Mouse (Mus musculus) heart, embryonic 14.5 days (tissue): Measurements from ENCODE around the gene Gal3st1. TPM values are rescaled to one million over a fixed set of nuclear protein-coding genes. Genes with fewer than 3 reads are reported as not detected.

Experiments
- ATAC-seq: fragments of 200-750 bp; cut with Nextera tagmentation; 2 replicates; pipeline ENCODE4 v1.8.0; 2017; ENCODE audit warnings: low read depth, moderate TSS enrichment; ENCODE audit not compliant: insufficient number of reproducible peaks, insufficient read depth, low FRiP score
- H3K27ac ChIP-seq, 2 experiments: fragments of 200-500 bp in 1 of 2; fragments of 300-500 bp in 1 of 2; sonication (generic) in 1 of 2; replicated peaks in 1 of 2; 2 replicates each; pipeline ENCODE4 v1.5.1; 2012 to 2014; ENCODE audit warnings: low read depth in 2 of 2, low read length in 2 of 2, control low read depth in 1 of 2, mild to moderate bottlenecking in 1 of 2, mixed read lengths in 1 of 2; ENCODE audit not compliant: control insufficient read depth in 1 of 2, insufficient read depth in 1 of 2
- H3K27me3 ChIP-seq: fragments of 300-500 bp; sonication (generic); 2 replicates; pipeline ENCODE4 v1.6.1; 2014; ENCODE audit warnings: mild to moderate bottlenecking, low read length, control low read depth; ENCODE audit not compliant: control insufficient read depth, insufficient read depth
- H3K36me3 ChIP-seq: fragments of 300-500 bp; sonication (generic); 2 replicates; pipeline ENCODE4 v1.6.1; 2014; ENCODE audit warnings: mild to moderate bottlenecking, control low read depth, low read length, mixed read lengths; ENCODE audit not compliant: control insufficient read depth, insufficient read depth
- H3K4me1 ChIP-seq, 2 experiments: fragments of 200-500 bp in 1 of 2; fragments of 300-500 bp in 1 of 2; sonication (generic) in 1 of 2; 2 replicates each; pipeline ENCODE4 v1.6.1; 2012 to 2014; ENCODE audit warnings: low read length in 2 of 2, control low read depth in 1 of 2, mixed read lengths in 1 of 2; ENCODE audit not compliant: control insufficient read depth in 2 of 2, insufficient read depth in 2 of 2
- H3K4me2 ChIP-seq: fragments of 300-500 bp; sonication (generic); 2 replicates; pipeline ENCODE4 v1.6.1; 2014; ENCODE audit warnings: mild to moderate bottlenecking, low read length
- H3K4me3 ChIP-seq, 2 experiments: fragments of 200-500 bp in 1 of 2; fragments of 300-500 bp in 1 of 2; sonication (generic) in 1 of 2; 2 replicates each; pipeline ENCODE4 v1.5.1; 2012 to 2014; ENCODE audit warnings: low read length in 2 of 2, mild to moderate bottlenecking in 2 of 2, control low read depth in 1 of 2, low read depth in 1 of 2, moderate library complexity in 1 of 2; ENCODE audit not compliant: control insufficient read depth in 1 of 2, insufficient read depth in 1 of 2
- H3K9ac ChIP-seq: fragments of 300-500 bp; sonication (generic); 2 replicates; pipeline ENCODE4 v1.6.1; 2014; ENCODE audit warnings: mild to moderate bottlenecking, low read length
- H3K9me3 ChIP-seq: fragments of 300-500 bp; sonication (generic); 2 replicates; pipeline ENCODE4 v1.6.1; 2016; ENCODE audit warnings: low read length, control low read depth; ENCODE audit not compliant: control insufficient read depth
- WGBS: fragments of 180-500 bp; shearing (Covaris S2); extraction: QIAGEN DNeasy Blood & Tissue Kit; methylation state at CpG from one replicate; pipeline ENCODE4 v1.1.7; 2014; 5-methylcytosine and 5-hydroxymethylcytosine counted together
- polyA plus RNA-seq: library from polyadenylated mRNA; unstranded; fragments of >200 nt; fragmentation: Nextera tagmentation; extraction: Ambion mirVana; gene quantifications from 2 replicates; pipeline ENCODE4 v1.2.1, GENCODE M21; 2014

The Gal3st1 gene
- polyA plus RNA-seq, 1 experiment from 2014 or later, result not detected

DNA sequence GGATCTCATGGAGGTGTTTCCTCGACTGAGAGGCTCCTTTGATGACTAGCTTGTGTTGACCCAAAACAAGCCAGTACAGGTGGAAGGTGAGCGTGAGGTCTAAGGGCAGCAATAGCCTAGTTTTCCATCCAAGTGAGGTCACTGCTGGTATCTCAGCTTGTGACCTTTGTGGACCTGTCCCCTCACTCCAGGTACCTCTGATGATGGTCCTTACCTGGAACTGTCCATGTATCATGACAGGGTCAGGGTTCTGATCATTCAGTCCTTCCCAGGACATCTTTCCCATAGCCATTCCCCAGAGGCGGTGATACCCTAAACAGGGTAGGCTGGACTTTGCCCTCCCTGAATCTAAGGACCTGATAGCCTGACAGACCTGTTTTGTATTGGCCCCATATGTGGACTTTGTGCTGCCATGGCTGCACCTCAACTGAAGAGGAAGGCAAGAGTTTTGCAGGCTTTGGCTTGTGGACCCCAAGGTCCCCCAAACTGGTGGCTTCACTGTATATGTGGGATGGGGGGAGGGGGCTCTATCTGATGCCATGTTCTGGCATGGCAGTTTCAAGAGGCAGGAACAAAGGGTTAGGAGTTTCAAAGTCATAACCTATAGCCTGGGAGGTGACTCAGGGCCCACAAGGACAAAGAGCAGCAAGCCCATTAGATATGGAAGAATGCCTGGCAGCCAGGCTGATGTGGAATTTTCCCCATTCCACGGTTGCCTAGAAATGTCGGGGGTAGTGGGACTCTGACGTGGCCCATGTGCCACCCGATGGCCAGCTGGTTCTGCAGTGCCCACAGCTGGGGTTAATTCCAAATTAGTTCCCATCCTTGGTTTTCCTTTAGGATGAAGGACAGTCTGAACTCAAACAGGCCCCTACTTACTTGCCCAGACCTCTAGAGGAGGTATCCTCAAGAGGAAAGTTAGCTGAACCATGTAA, 894 bp upstream of the Gal3st1 start:
- no peak overlapping the region for H3K27ac ChIP-seq
- peaks cover 9% of the 10 kb centered on the region for H3K27me3 ChIP-seq
- H3K4me1 ChIP-seq, result peaks cover 9 to 10% of the 10 kb centered on the region in 2 experiments; a peak in 3 of 4 replicates
- peaks cover 31% of the 10 kb centered on the region for H3K36me3 ChIP-seq
- no peak for ATAC-seq
- WGBS, result 57% methylated on average over 7 of the region's 7 CpGs
- no peak overlapping the region for H3K9ac ChIP-seq
- no peak overlapping the region for H3K4me3 ChIP-seq
- H3K4me2 ChIP-seq, result no peak overlapping the region
- no peaks in the 10 kb centered on the region for H3K9me3 ChIP-seq

DNA sequence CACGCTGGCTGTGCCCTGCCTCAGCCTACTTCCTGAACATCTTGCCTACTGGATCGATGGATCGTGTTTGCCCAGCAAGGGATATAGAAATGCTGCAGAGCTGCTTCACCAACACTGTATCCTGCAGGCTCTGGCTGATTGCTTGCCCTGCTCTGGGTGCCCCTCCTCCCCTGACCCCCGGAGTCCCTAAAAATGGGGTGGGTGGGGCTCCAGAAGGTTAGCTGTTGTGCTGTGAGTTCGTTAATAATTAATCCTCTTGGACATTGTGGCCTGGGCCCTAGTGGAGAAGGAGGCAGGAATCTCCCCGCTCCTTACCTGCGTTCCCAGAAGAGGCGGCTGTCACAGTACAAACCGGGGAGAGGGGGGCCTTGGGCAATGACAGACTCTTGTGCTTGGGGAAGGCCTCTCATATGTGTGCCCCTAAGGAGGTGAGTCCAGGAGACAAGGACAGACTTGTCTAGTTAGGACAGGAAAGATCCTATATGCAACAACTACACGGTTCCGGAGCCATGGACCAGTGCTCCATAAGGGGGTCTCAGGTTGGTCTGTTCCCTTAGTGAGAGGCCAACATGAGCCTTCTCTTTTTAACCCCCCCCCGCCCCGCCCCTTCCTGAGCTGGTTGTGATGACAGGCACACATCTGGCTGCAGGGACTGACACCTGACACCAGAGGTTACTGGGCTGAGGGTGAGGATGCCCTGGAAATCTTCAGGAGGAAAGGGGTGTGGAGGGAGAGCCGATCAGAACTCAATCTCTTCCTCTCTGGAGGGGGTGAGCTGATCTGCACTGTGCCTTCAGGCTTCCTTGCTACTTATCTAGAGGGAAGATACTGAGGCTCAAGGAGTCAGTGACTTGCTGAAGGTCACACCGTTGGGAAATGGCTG, 668 bp downstream of the Gal3st1 start:
- H3K9ac ChIP-seq, result peak overlapping the region; percentile 62
- ATAC-seq, result peak; percentile 67
- H3K4me2 ChIP-seq, result peak overlapping the region; percentile 81
- H3K36me3 ChIP-seq, result peaks cover 16% of the 10 kb centered on the region
- H3K9me3 ChIP-seq, result no peaks in the 10 kb centered on the region
- H3K27ac ChIP-seq, result no peak overlapping the region
- H3K4me1 ChIP-seq, result peaks cover 9 to 10% of the 10 kb centered on the region in 2 experiments; a peak in 3 of 4 replicates
- H3K4me3 ChIP-seq, result peak overlapping the region; percentile 29 to 43
- WGBS, result 10% methylated on average over 15 of the region's 15 CpGs
- peaks cover 9% of the 10 kb centered on the region for H3K27me3 ChIP-seq

DNA sequence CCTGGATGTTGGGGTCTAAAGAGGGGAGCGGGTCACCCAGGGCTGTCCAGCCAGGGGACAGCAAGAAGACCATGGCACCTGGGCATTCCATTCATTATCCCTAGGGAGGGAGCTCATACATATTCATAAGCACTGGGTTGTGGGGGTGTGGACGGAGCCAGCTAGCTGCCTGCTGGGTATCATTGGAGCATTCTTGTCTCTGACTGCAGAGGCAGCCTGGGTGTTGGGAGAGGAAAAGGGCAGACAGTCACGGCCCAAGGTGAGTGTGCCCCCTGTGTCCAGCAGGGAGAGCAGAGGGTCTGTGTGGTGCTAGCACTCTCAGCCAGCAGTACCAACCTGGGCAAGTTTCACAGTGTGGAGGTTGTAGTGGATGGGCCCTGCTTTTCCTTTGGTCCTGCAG, 6.3 kb downstream of the Gal3st1 start:
- Histone ChIP-seq H3K4me3 (no peak overlapping the region), H3K27ac (no peak overlapping the region), H3K36me3 (no peaks in the 10 kb centered on the region), H3K4me2 (no peak overlapping the region), H3K9ac (no peak overlapping the region), H3K27me3 (peaks cover 3% of the 10 kb centered on the region; the same call in 1 of the 2 replicates), H3K9me3 (no peaks in the 10 kb centered on the region), H3K4me1 (no peaks in the 10 kb centered on the region)
- ATAC-seq, result no peak
- WGBS, result 41% methylated on average over 3 of the region's 3 CpGs

DNA sequence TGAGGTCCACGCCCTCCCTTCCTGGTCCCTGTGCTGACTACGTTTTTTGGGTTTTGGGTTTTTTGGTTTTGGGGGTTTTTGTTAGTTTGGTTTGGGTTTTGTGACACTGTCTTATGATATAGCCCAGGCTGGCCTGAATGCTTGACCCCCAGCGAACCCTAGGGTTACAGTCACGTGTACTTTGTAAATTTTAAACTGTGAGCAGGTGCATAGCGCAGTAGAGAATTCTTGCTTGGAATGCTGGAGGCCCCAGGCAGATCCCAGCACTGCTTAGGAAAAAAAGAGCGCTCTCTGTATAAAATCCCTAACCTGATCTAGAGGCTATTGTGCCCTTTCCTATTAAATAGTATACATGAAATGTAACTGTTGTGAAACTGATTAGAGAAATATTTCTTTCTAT, 9.7 kb downstream of the Gal3st1 start:
- Histone ChIP-seq H3K9me3 (0 out of 2 replicates have a peak, but pooled peaks cover 3% of the 10 kb centered on the region), H3K27ac (no peak overlapping the region), H3K36me3 (no peaks in the 10 kb centered on the region), H3K4me2 (no peak overlapping the region), H3K4me1 (peaks cover 3 to 4% of the 10 kb centered on the region in 2 experiments; a peak in 3 of 4 replicates), H3K27me3 (peaks cover 20% of the 10 kb centered on the region), H3K9ac (no peak overlapping the region), H3K4me3 (no peak overlapping the region)
- WGBS, result 69% methylated on average over 6 of the region's 6 CpGs
- ATAC-seq, result no peak

DNA sequence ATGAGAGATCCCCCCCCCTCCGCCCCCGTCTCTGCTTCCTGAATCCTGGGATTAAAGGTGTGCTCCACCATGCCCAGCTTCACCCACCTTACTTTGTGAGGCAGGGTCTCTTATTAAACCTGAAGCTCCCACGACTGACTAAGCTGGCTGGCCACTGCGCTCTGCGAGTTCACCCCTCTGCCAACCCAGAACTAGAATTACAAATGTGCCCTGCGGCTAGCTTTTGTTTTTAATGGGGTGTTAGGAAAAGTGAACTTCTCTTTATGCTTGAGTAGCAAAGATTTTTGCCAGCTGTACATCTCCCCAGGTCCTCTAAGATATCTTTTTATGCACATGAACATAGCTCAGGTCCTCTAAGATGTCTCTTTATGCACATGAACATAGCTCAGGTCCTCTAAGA, 10.5 kb downstream of the Gal3st1 start:
- H3K27ac ChIP-seq, result no peak overlapping the region
- H3K36me3 ChIP-seq, result no peaks in the 10 kb centered on the region
- no peak for ATAC-seq
- no peak overlapping the region for H3K4me2 ChIP-seq
- H3K4me3 ChIP-seq, result no peak overlapping the region
- 0 out of 2 replicates have a peak, but pooled peaks cover 3% of the 10 kb centered on the region for H3K9me3 ChIP-seq
- peaks cover 7% of the 10 kb centered on the region in 2 experiments; a peak in 3 of 4 replicates for H3K4me1 ChIP-seq
- H3K9ac ChIP-seq, result no peak overlapping the region
- peaks cover 27% of the 10 kb centered on the region for H3K27me3 ChIP-seq
- WGBS, result 80% methylated on average over 6 of the region's 6 CpGs

DNA sequence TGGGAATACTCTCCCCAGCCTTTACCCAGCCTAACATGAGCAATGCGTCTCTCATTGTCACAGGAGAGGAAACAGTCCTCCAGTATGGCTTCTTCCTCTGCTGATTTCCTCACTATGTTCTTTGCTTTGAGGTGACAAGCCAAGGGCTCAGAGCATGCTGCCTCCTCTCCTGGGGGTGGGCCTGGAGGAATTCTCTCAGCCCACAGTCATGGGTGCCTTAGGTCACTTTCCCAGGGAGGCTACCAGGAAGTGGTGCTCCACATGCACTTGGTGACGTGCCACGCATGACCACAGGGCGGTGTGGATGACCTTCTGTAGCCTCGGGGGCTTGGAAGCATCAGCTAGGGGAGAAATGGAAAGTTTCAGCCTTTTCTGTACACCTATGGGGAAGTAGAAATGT, 12.1 kb downstream of the Gal3st1 start:
- no peak overlapping the region for H3K4me3 ChIP-seq
- 0 out of 2 replicates have a peak, but pooled peaks cover 3% of the 10 kb centered on the region for H3K9me3 ChIP-seq
- no peak for ATAC-seq
- no peak overlapping the region for H3K4me2 ChIP-seq
- no peaks in the 10 kb centered on the region for H3K36me3 ChIP-seq
- 64% methylated on average over 5 of the region's 5 CpGs for WGBS
- peaks cover 43% of the 10 kb centered on the region for H3K27me3 ChIP-seq
- peaks cover 7% of the 10 kb centered on the region in 2 experiments; a peak in 3 of 4 replicates for H3K4me1 ChIP-seq
- no peak overlapping the region for H3K9ac ChIP-seq
- no peak overlapping the region for H3K27ac ChIP-seq

DNA sequence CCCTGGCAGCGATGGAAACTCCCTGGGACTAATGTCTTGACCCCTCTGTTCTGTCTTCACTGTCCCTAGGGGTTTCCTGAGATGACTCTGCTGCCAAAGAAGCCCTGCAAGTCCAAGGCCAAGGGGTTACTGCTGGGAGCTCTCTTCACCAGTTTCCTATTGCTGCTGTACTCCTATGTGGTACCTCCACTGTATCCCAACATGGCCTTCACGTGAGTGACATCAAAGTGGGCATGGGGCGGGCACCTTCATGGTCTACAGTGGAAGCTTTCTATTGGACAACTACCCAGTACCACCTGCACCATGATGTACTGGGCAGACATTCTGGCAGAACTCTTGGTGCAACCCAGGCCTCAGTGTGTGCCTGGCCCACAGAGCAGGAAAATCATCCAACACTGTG, 13.4 kb downstream of the Gal3st1 start:
- peaks cover 48% of the 10 kb centered on the region for H3K27me3 ChIP-seq
- no peaks in the 10 kb centered on the region for H3K36me3 ChIP-seq
- ATAC-seq, result no peak
- 0 out of 2 replicates have a peak, but pooled peaks cover 3% of the 10 kb centered on the region for H3K9me3 ChIP-seq
- H3K4me3 ChIP-seq, result no peak overlapping the region
- H3K4me1 ChIP-seq, result peaks cover 7% of the 10 kb centered on the region in 2 experiments; a peak in 3 of 4 replicates
- H3K27ac ChIP-seq, result no peak overlapping the region
- 82% methylated on average over 3 of the region's 3 CpGs for WGBS
- H3K4me2 ChIP-seq, result no peak overlapping the region
- no peak overlapping the region for H3K9ac ChIP-seq
